Mouse (Mus musculus): ENCODE data around the gene Syce1l. TPM values are rescaled to one million over a fixed set of nuclear protein-coding genes. Genes with fewer than 3 reads are reported as not detected.
A peak's percentile ranks its signal among the peaks of the same experiment; 100 is the strongest.

Syce1l gene
- not detected in 2 replicates for total RNA-seq (2014; rRNA removed; ENCODE audit: low replicate concordance)
- polyA plus RNA-seq (2015; fragmentation: Nextera tagmentation; extraction: Ambion mirVana): not detected in 2 replicates

GRCm38 (mm10) chr8:113642926-113643325, at the start of gene Syce1l:
Gene Syce1l (plus strand): TSS chr8:113643213.
- DNase-seq (ENCODE audit: low spot score): no peak
- Histone ChIP-seq H3K9ac (replicated peaks; ENCODE audit: low read depth, low read length) (no peak within 1 kb of the TSS), H3K36me3 (replicated peaks; ENCODE audit: control insufficient read depth, insufficient read depth, low read length) (peaks cover 41% of the 10 kb centered on the region), H3K9me3 (replicated peaks; ENCODE audit: control insufficient read depth, low read length) (no peaks in the 10 kb centered on the region), H3K4me1 (ENCODE audit: control insufficient read depth, insufficient read depth) (no peaks in the 10 kb centered on the region), H3K27me3 (ENCODE audit: control insufficient read depth, insufficient read depth, low read length) (no peaks in the 10 kb centered on the region), H3K4me3 (ENCODE audit: low read depth, low read length) (no peak within 1 kb of the TSS), H3K4me2 (ENCODE audit: low read depth, low read length) (no peak within 1 kb of the TSS), H3K27ac (ENCODE audit: low read depth) (no peak within 1 kb of the TSS)
- no peak for TF ChIP-seq CTCF (IDR thresholded peaks at IDR 0.05; ENCODE audit: low read depth)
- ATAC-seq (ENCODE audit: insufficient read depth, low read depth): no peak
- 91% methylated on average over 16 of the region's 16 CpGs for WGBS

- TF ChIP-seq CTCF (IDR thresholded peaks at IDR 0.05; ENCODE audit: low read depth) (no peak), EP300 (IDR thresholded peaks at IDR 0.05; ENCODE audit: low read depth) (no peak)
Measured at GRCm38 (mm10) chr8:113598401-113598800, 44.6 kb upstream of the Syce1l start.

GRCm38 (mm10) chr8:113632634-113633033, 10.4 kb upstream of the Syce1l start:
- H3K27ac ChIP-seq (ENCODE audit: low read depth): no peak overlapping the region
- H3K36me3 ChIP-seq (replicated peaks; ENCODE audit: control insufficient read depth, insufficient read depth, low read length): 0 out of 2 replicates have a peak, but pooled peaks cover under 1% of the 10 kb centered on the region
- ATAC-seq (ENCODE audit: insufficient read depth, low read depth): no peak
- H3K27me3 ChIP-seq (ENCODE audit: control insufficient read depth, insufficient read depth, low read length): no peaks in the 10 kb centered on the region
- H3K9me3 ChIP-seq (replicated peaks; ENCODE audit: control insufficient read depth, low read length): no peaks in the 10 kb centered on the region
- WGBS: 5% methylated on average over 3 of the region's 3 CpGs
- H3K4me2 ChIP-seq (ENCODE audit: low read depth, low read length): no peak overlapping the region
- peaks cover 13% of the 10 kb centered on the region for H3K4me1 ChIP-seq (ENCODE audit: control insufficient read depth, insufficient read depth)
- TF ChIP-seq EP300 (IDR thresholded peaks at IDR 0.05; ENCODE audit: low read depth) (no peak), CTCF (IDR thresholded peaks at IDR 0.05; ENCODE audit: low read depth) (peak; percentile 61)
- no peak overlapping the region for H3K9ac ChIP-seq (replicated peaks; ENCODE audit: low read depth, low read length)
- H3K4me3 ChIP-seq (ENCODE audit: low read depth, low read length): no peak overlapping the region
- peak; percentile 44 for DNase-seq (ENCODE audit: low spot score)

More at GRCm38 (mm10) chr8:113598401-113598800, 44.6 kb upstream of the Syce1l start:
- Histone ChIP-seq H3K9ac (replicated peaks; ENCODE audit: low read depth, low read length) (no peak overlapping the region), H3K36me3 (replicated peaks; ENCODE audit: control insufficient read depth, insufficient read depth, low read length) (no peaks in the 10 kb centered on the region), H3K9me3 (replicated peaks; ENCODE audit: control insufficient read depth, low read length) (no peaks in the 10 kb centered on the region), H3K27me3 (ENCODE audit: control insufficient read depth, insufficient read depth, low read length) (no peaks in the 10 kb centered on the region), H3K4me1 (ENCODE audit: control insufficient read depth, insufficient read depth) (no peaks in the 10 kb centered on the region), H3K27ac (ENCODE audit: low read depth) (no peak overlapping the region), H3K4me3 (ENCODE audit: low read depth, low read length) (no peak overlapping the region), H3K4me2 (ENCODE audit: low read depth, low read length) (no peak overlapping the region)
- DNase-seq (ENCODE audit: low spot score): no peak
- no peak for ATAC-seq (ENCODE audit: insufficient read depth, low read depth)
- WGBS: 41% methylated on average over 3 of the region's 3 CpGs

- no peak for DNase-seq (ENCODE audit: low spot score)
- ATAC-seq (ENCODE audit: insufficient read depth, low read depth): no peak
- H3K4me3 ChIP-seq (ENCODE audit: low read depth, low read length): peak overlapping the region; percentile 76; the same call in 1 of the 2 replicates
- TF ChIP-seq EP300 (IDR thresholded peaks at IDR 0.05; ENCODE audit: low read depth) (no peak), CTCF (IDR thresholded peaks at IDR 0.05; ENCODE audit: low read depth) (no peak)
- peaks cover 13% of the 10 kb centered on the region for H3K4me1 ChIP-seq (ENCODE audit: control insufficient read depth, insufficient read depth)
- peak overlapping the region; percentile 58 for H3K4me2 ChIP-seq (ENCODE audit: low read depth, low read length)
- no peak overlapping the region for H3K9ac ChIP-seq (replicated peaks; ENCODE audit: low read depth, low read length)
- H3K27me3 ChIP-seq (ENCODE audit: control insufficient read depth, insufficient read depth, low read length): no peaks in the 10 kb centered on the region
- no peak overlapping the region for H3K27ac ChIP-seq (ENCODE audit: low read depth)
- no peaks in the 10 kb centered on the region for H3K9me3 ChIP-seq (replicated peaks; ENCODE audit: control insufficient read depth, low read length)
- WGBS: 22% methylated on average over 12 of the region's 12 CpGs
- peaks cover 16% of the 10 kb centered on the region for H3K36me3 ChIP-seq (replicated peaks; ENCODE audit: control insufficient read depth, insufficient read depth, low read length)
Measured at GRCm38 (mm10) chr8:113634161-113634560, 8.9 kb upstream of the Syce1l start.

- peaks cover 13% of the 10 kb centered on the region for H3K4me1 ChIP-seq (ENCODE audit: control insufficient read depth, insufficient read depth)
- TF ChIP-seq CTCF (IDR thresholded peaks at IDR 0.05; ENCODE audit: low read depth) (no peak), EP300 (IDR thresholded peaks at IDR 0.05; ENCODE audit: low read depth) (no peak)
- peak; percentile 98 for ATAC-seq (ENCODE audit: insufficient read depth, low read depth)
Measured at GRCm38 (mm10) chr8:113634670-113635591, 8.1 kb upstream of the Syce1l start, which contains the start of gene Mon1b. Gene Mon1b (plus strand): TSS chr8:113635587.

More at GRCm38 (mm10) chr8:113634670-113635591, 8.1 kb upstream of the Syce1l start, which contains the start of gene Mon1b:
- Histone ChIP-seq H3K36me3 (replicated peaks; ENCODE audit: control insufficient read depth, insufficient read depth, low read length) (peaks cover 24% of the 10 kb centered on the region), H3K4me3 (ENCODE audit: low read depth, low read length) (peak within 1 kb of the TSS; percentile 76), H3K9ac (replicated peaks; ENCODE audit: low read depth, low read length) (peak within 1 kb of the TSS; percentile 66), H3K4me2 (ENCODE audit: low read depth, low read length) (peak within 1 kb of the TSS; percentile 99), H3K9me3 (replicated peaks; ENCODE audit: control insufficient read depth, low read length) (no peaks in the 10 kb centered on the region), H3K27me3 (ENCODE audit: control insufficient read depth, insufficient read depth, low read length) (no peaks in the 10 kb centered on the region), H3K27ac (ENCODE audit: low read depth) (peak within 1 kb of the TSS; percentile 95)
- DNase-seq (ENCODE audit: low spot score): peak; percentile 98
- 0% methylated on average over 42 of the region's 42 CpGs for WGBS

Measured in heart, postnatal 0 days (tissue).